Mouse (Mus musculus) olfactory bulb, adult 2 months (tissue): ENCODE measurements around the gene Ebf3. TPM values are rescaled to one million over a fixed set of nuclear protein-coding genes. Genes with fewer than 3 reads are reported as not detected.

Experiments
- H3K27ac ChIP-seq: fragments of 200-500 bp; 2 replicates; pipeline ENCODE4 v1.5.1; 2012; ENCODE audit warnings: low read depth, low read length; ENCODE audit not compliant: insufficient read depth
- H3K4me1 ChIP-seq: fragments of 200-500 bp; 2 replicates; pipeline ENCODE4 v1.6.1; 2012; ENCODE audit warnings: low read length; ENCODE audit not compliant: control insufficient read depth, insufficient read depth
- H3K4me3 ChIP-seq: fragments of 200-500 bp; 2 replicates; pipeline ENCODE4 v1.5.1; 2012; ENCODE audit warnings: mild to moderate bottlenecking, low read depth, low read length, moderate library complexity; ENCODE audit not compliant: insufficient read depth
- CTCF ChIP-seq: fragments of 200-500 bp; IDR thresholded peaks from 2 replicates; pipeline ENCODE4 v1.5.1; 2012; ENCODE audit warnings: low read depth, mild to moderate bottlenecking, low read length, moderate library complexity; ENCODE audit not compliant: insufficient read depth
- POLR2A ChIP-seq: fragments of 200-500 bp; IDR thresholded peaks from 2 replicates; pipeline ENCODE4 v1.6.1; 2012; ENCODE audit warnings: mild to moderate bottlenecking, low read depth, low read length, moderate library complexity; ENCODE audit not compliant: insufficient read depth
- WGBS: fragments of 180-500 bp; shearing (Covaris S2); methylation state at CpG from one replicate; pipeline ENCODE4 v1.1.7; 2018; 5-methylcytosine and 5-hydroxymethylcytosine counted together
- polyA plus RNA-seq: library from polyadenylated mRNA; stranded (reverse); fragments of >200 nt; gene quantifications from 2 replicates; pipeline ENCODE4 v1.2.4, GENCODE M21; 2012; ENCODE audit warnings: low replicate concordance; ENCODE audit not compliant: missing spikeins, insufficient read depth, insufficient read length

Ebf3 gene
- polyA plus RNA-seq, 1 experiment: not detected

GRCm38 (mm10) chr7:137199533-137199932 is 114.7 kb downstream of the Ebf3 start:
- Histone ChIP-seq H3K4me1 (no peaks in the 10 kb centered on the region), H3K27ac (no peak overlapping the region), H3K4me3 (no peak overlapping the region)
- TF ChIP-seq POLR2A: no peak
- no peak for TF ChIP-seq CTCF
- 85% methylated on average over 4 of the region's 4 CpGs for WGBS

DNA sequence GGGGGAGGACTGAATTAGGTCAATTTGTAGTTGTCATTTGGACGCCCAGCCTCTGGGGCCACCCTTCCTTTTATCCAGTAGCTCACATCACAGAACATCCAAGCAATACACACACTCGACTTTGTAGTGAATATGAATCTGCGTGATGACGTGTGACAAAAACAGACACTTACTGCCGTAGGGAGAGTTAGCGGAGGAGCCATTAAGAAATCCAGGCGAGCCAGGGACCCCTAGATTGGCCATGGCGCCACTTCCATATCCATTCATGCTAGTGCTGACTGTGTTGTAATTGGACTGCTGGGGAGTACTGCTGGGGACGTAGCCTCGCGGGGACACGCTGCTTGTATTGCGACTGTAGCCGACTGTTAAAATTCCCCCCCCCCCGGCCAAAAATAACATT is 115.3 kb downstream of the Ebf3 start:
- WGBS: 97% methylated on average over 15 of the region's 15 CpGs

DNA sequence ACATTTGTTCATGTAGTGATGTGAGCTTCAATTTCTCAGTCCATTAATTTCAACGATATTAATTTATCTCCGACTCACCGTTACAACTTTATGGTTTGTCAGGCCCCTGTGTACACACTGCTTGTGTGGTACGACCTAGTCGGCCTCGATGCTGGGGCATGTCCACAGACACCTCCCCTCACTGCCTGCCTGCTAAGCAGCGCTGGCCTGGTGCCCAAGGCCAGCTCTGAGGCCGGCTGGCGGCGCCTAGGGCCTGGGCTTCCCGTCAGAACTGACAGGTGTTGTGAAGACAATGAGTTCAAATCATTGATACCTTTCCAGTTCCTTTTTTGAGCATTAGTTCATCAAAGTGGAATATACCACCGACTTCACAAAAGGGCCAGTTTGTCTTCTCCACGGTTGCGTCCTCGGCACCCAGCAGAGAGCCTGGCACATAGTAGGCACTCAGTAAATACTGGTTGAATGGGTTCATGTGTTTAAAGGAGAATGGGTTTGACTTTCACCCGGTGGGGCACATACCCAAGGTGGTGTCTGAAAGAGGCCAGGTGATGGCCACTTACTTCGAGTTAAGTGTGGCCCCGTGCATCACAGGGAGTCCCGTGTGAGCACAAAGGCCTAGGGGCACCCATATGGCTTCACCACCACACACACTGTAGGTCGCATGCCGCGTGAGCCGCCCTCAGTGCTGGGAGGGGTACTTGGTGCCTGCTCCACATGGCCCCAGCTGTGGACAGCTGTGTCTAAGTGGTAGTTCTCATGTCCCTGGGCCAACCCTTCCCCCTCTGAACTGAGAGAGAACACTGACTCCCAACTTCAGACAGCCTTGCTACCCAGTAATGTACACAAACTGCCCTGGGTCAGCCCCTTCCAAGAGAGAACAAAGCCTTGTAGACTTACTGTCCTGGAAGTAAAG is 116.9 kb downstream of the Ebf3 start:
- TF ChIP-seq POLR2A (no peak), CTCF (no peak)
- H3K4me1 ChIP-seq: no peaks in the 10 kb centered on the region
- H3K4me3 ChIP-seq: no peak overlapping the region
- WGBS: 80% methylated on average over 23 of the region's 23 CpGs
- H3K27ac ChIP-seq: no peak overlapping the region

More for the DNA sequence above, 115.3 kb downstream of the Ebf3 start:
- no peak overlapping the region for H3K27ac ChIP-seq
- no peak for TF ChIP-seq POLR2A
- TF ChIP-seq CTCF: no peak
- H3K4me1 ChIP-seq: no peaks in the 10 kb centered on the region
- no peak overlapping the region for H3K4me3 ChIP-seq

- 93% methylated on average over 6 of the region's 6 CpGs for WGBS
- Histone ChIP-seq H3K27ac (no peak overlapping the region), H3K4me1 (no peaks in the 10 kb centered on the region), H3K4me3 (no peak overlapping the region)
- TF ChIP-seq CTCF (no peak), POLR2A (no peak)
Measured at GRCm38 (mm10) chr7:137196536-137196935, 117.7 kb downstream of the Ebf3 start.

GRCm38 (mm10) chr7:137192776-137193278 is 121.4 kb downstream of the Ebf3 start:
- H3K4me1 ChIP-seq: no peaks in the 10 kb centered on the region
- no peak overlapping the region for H3K4me3 ChIP-seq
- 68% methylated on average over 7 of the region's 7 CpGs for WGBS
- no peak for TF ChIP-seq POLR2A
- TF ChIP-seq CTCF: no peak
- no peak overlapping the region for H3K27ac ChIP-seq

DNA sequence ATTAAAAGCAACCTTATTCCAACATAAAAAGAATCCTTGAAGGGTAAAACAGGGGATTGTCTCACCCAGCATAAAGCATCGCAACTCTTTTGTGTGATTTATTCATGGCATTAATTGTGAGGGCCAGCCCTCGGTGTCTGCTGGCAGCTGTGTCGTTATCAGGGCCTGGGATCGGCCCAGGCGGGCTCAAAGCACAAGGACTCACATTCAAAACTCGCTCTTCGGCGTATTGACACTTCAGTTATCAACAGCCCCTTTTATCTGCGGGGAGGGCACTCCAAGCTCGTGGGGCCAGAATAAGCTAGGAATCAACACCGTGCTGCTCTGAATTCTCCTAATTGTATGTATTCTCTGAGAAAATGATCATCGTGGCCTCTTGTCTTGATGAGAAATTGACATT is 122.4 kb downstream of the Ebf3 start:
- Histone ChIP-seq H3K4me1 (no peaks in the 10 kb centered on the region), H3K27ac (no peak overlapping the region), H3K4me3 (no peak overlapping the region)
- TF ChIP-seq CTCF (no peak), POLR2A (no peak)
- 61% methylated on average over 12 of the region's 12 CpGs for whole genome bisulfite sequencing

DNA sequence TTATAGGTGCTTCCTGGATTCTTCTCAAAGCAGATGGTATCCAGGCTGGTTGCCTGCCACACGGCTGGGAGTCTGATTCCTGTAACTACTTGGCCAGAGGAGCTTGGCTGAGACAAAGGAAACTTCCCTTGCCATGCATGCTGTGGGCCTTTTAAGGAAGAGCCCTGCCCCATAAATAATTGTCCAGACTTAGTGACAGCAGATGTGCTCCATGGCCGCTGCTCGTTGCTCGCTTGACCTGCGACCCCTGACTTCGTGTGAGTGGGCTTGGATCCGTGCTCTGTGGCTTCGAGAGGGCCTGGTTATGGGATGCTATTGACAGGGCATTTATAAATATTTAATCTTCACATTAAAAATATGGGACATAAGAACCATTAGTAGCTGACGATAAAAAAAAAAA is 142.0 kb downstream of the Ebf3 start:
- no peaks in the 10 kb centered on the region for H3K4me1 ChIP-seq
- WGBS: 84% methylated on average over 9 of the region's 9 CpGs
- no peak overlapping the region for H3K4me3 ChIP-seq
- H3K27ac ChIP-seq: no peak overlapping the region
- TF ChIP-seq CTCF (no peak), POLR2A (no peak)

GRCm38 (mm10) chr7:137159086-137159485 is 155.2 kb downstream of the Ebf3 start:
- no peak overlapping the region for H3K4me3 ChIP-seq
- TF ChIP-seq CTCF (no peak), POLR2A (no peak)

GRCm38 (mm10) chr7:137154623-137155022 is 159.6 kb downstream of the Ebf3 start:
- 88% methylated on average over 2 of the region's 2 CpGs for WGBS
- Histone ChIP-seq H3K27ac (no peak overlapping the region), H3K4me1 (no peaks in the 10 kb centered on the region), H3K4me3 (no peak overlapping the region)
- TF ChIP-seq POLR2A (no peak), CTCF (no peak)

More at GRCm38 (mm10) chr7:137159086-137159485, 155.2 kb downstream of the Ebf3 start:
- Histone ChIP-seq H3K27ac (no peak overlapping the region), H3K4me1 (no peaks in the 10 kb centered on the region)

DNA sequence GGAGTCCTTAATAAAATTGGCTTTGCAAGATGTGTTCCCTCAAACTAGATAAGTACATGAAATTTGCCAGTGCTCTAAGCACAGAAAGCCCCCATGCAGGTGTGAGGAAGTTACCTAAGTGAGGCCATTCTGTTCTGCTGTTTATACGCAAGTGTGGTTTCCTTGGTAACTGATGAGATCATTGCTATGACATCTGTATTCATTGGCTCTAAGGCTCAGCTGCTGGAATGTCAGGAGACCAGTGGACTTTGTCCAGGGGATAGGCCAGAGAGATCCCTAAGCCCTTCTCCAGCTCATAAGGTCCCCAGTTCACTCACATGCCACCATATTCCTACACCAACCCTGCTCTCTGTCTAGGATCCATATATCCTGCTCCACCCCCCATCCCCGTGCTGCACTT is 162.4 kb downstream of the Ebf3 start:
- H3K27ac ChIP-seq: no peak overlapping the region
- 91% methylated on average over 2 of the region's 2 CpGs for WGBS
- no peak for TF ChIP-seq CTCF
- TF ChIP-seq POLR2A: no peak
- H3K4me3 ChIP-seq: no peak overlapping the region
- no peaks in the 10 kb centered on the region for H3K4me1 ChIP-seq
